Mouse (Mus musculus) intestine, embryonic 16.5 days (tissue): Measurements from ENCODE around the gene Htr2a. TPM values are rescaled to one million over a fixed set of nuclear protein-coding genes. Genes with fewer than 3 reads are reported as not detected.

Experiments
- ATAC-seq: fragments of 200-750 bp; cut with Nextera tagmentation; 2 replicates; pipeline ENCODE4 v1.8.0; 2017; ENCODE audit warnings: moderate TSS enrichment, moderate library complexity
- H3K27ac ChIP-seq: fragments of 300-500 bp; sonication (generic); 2 replicates; pipeline ENCODE4 v1.5.1; 2014; ENCODE audit warnings: mild to moderate bottlenecking, low read length
- H3K27me3 ChIP-seq: fragments of 300-500 bp; sonication (generic); replicated peaks from 2 replicates; pipeline ENCODE4 v1.6.1; 2014; ENCODE audit warnings: low read length, control low read depth, mixed read lengths; ENCODE audit not compliant: control insufficient read depth, insufficient read depth
- H3K36me3 ChIP-seq: fragments of 300-500 bp; sonication (generic); 2 replicates; pipeline ENCODE4 v1.6.1; 2014; ENCODE audit warnings: low read length, control low read depth; ENCODE audit not compliant: control insufficient read depth, insufficient read depth
- H3K4me1 ChIP-seq: fragments of 300-500 bp; sonication (generic); 2 replicates; pipeline ENCODE4 v1.6.1; 2014; ENCODE audit warnings: low read length, control low read depth, mixed read lengths; ENCODE audit not compliant: control insufficient read depth, insufficient read depth
- H3K4me2 ChIP-seq: fragments of 300-500 bp; sonication (generic); 2 replicates; pipeline ENCODE4 v1.6.1; 2014; ENCODE audit warnings: low read depth, low read length, control low read depth
- H3K4me3 ChIP-seq: fragments of 300-500 bp; sonication (generic); 2 replicates; pipeline ENCODE4 v1.5.1; 2014; ENCODE audit warnings: mild to moderate bottlenecking, low read length
- H3K9ac ChIP-seq: fragments of 300-500 bp; sonication (generic); 2 replicates; pipeline ENCODE4 v1.6.1; 2014; ENCODE audit warnings: low read depth, low read length
- H3K9me3 ChIP-seq: fragments of 300-500 bp; sonication (generic); 2 replicates; pipeline ENCODE4 v1.6.1; 2016; ENCODE audit warnings: low read length, control low read depth; ENCODE audit not compliant: control insufficient read depth
- WGBS: fragments of 180-500 bp; shearing (Covaris S2); extraction: QIAGEN DNeasy Blood & Tissue Kit; methylation state at CpG from one replicate; pipeline ENCODE4 v1.1.7; 2014; 5-methylcytosine and 5-hydroxymethylcytosine counted together
- polyA plus RNA-seq: library from polyadenylated mRNA; unstranded; fragments of >200 nt; fragmentation: Nextera tagmentation; extraction: Ambion mirVana; gene quantifications from 2 replicates; pipeline ENCODE4 v1.2.1, GENCODE M21; 2015

Htr2a gene
- polyA plus RNA-seq, 1 experiment from 2014 or later: 0.15 TPM

GRCm38 (mm10) chr14:74732079-74732783 is 91.6 kb downstream of the Htr2a start, which contains the start of gene Esd:
Esd (plus strand) TSS chr14:74732297.
- no peaks in the 10 kb centered on the region for H3K27me3 ChIP-seq
- H3K9me3 ChIP-seq: no peaks in the 10 kb centered on the region
- H3K36me3 ChIP-seq: 0 out of 2 replicates have a peak, but pooled peaks cover 4% of the 10 kb centered on the region
- H3K27ac ChIP-seq: peak within 1 kb of the TSS; percentile 96
- H3K4me2 ChIP-seq: peak within 1 kb of the TSS; percentile 67
- WGBS: under 1% methylated on average over 53 of the region's 53 CpGs
- peak; percentile 98 for ATAC-seq
- peak within 1 kb of the TSS; percentile 79 for H3K4me3 ChIP-seq
- H3K9ac ChIP-seq: peak within 1 kb of the TSS; percentile 93
- peaks cover 5% of the 10 kb centered on the region for H3K4me1 ChIP-seq

GRCm38 (mm10) chr14:74733397-74733796 is 92.8 kb downstream of the Htr2a start:
- H3K9ac ChIP-seq: no peak overlapping the region

DNA sequence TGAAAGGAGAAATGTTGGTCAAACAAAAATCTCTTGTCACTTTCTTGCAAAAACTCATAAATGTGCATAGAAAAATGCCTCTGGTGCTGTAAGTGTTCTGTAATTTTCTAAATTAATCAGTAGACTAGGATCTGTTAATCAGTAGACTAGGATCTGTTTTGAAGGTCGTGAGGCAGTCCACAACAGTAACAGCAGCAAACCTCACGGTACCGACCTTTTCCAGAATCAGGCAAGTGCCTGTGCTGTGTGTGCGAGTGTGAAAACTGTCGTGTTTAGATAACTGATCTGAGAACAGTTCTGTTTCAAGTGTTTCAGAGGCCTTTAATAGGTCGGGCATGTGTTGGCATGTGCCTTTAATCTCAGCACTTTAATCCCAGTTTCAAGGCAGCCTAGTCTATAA is 94.8 kb downstream of the Htr2a start:
- no peak overlapping the region for H3K4me2 ChIP-seq
- H3K36me3 ChIP-seq: 0 out of 2 replicates have a peak, but pooled peaks cover 18% of the 10 kb centered on the region
- no peaks in the 10 kb centered on the region for H3K9me3 ChIP-seq
- no peak overlapping the region for H3K4me3 ChIP-seq
- no peak for ATAC-seq
- H3K9ac ChIP-seq: no peak overlapping the region
- WGBS: 68% methylated on average over 6 of the region's 6 CpGs
- H3K4me1 ChIP-seq: peaks cover 5% of the 10 kb centered on the region
- no peak overlapping the region for H3K27ac ChIP-seq
- H3K27me3 ChIP-seq: no peaks in the 10 kb centered on the region

More at GRCm38 (mm10) chr14:74733397-74733796, 92.8 kb downstream of the Htr2a start:
- no peak for ATAC-seq
- H3K27ac ChIP-seq: no peak overlapping the region
- 0 out of 2 replicates have a peak, but pooled peaks cover 9% of the 10 kb centered on the region for H3K36me3 ChIP-seq
- H3K4me2 ChIP-seq: peak overlapping the region; percentile 56
- 59% methylated on average over 2 of the region's 2 CpGs for WGBS
- H3K9me3 ChIP-seq: no peaks in the 10 kb centered on the region
- peak overlapping the region; percentile 79 for H3K4me3 ChIP-seq
- no peaks in the 10 kb centered on the region for H3K27me3 ChIP-seq
- H3K4me1 ChIP-seq: peaks cover 5% of the 10 kb centered on the region

DNA sequence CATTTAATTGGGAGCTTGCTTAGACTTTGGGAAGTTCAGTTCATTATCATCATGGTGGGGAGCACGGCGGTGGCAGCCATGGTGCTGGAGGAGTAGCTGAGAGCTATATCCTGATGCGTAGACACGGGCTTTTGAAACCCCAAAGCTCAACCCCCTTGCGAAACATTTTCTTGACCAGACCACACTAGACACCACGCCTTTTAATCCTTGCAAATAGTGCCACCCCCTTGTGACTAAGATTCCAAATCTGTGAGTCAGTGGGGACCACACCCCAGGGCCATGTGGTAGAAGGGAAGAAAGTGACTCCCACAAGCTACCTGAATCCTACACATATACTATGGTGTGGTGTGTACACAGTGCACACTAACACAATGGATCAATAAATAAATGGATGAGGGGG is 96.2 kb downstream of the Htr2a start:
- no peak for ATAC-seq
- no peak overlapping the region for H3K4me2 ChIP-seq
- no peaks in the 10 kb centered on the region for H3K9me3 ChIP-seq
- 0 out of 2 replicates have a peak, but pooled peaks cover 18% of the 10 kb centered on the region for H3K36me3 ChIP-seq
- H3K27me3 ChIP-seq: no peaks in the 10 kb centered on the region
- H3K27ac ChIP-seq: no peak overlapping the region
- 95% methylated on average over 6 of the region's 6 CpGs for WGBS
- peaks cover 5% of the 10 kb centered on the region for H3K4me1 ChIP-seq
- no peak overlapping the region for H3K4me3 ChIP-seq
- H3K9ac ChIP-seq: no peak overlapping the region

Other genes starting within 250 kb of the Htr2a start
- gene Esd, start 91.5 kb downstream of the Htr2a start, polyA plus RNA-seq: 370 and 377 TPM in 2 replicates